Mouse (Mus musculus): ENCODE measurements at regions not wholly inside any gene's neighbourhood (a gene's known extent, or its start where the extent isn't known, plus 50 kb on each side); places are given as distances from the start of the nearest gene placed in this dataset.
A peak's percentile ranks its signal among the peaks of the same experiment; 100 is the strongest.

- no peak for DNase-seq
Observed at GRCm38 (mm10) chr14:67181586-67181985, 1172.6 kb upstream of the Gulo start.

GRCm38 (mm10) chr14:67179549-67179948 is 1170.5 kb upstream of the Gulo start:
- DNase-seq: no peak

- DNase-seq: no peak
Observed at GRCm38 (mm10) chr14:67178329-67179039, 1169.5 kb upstream of the Gulo start.

- DNase-seq: no peak
Observed at GRCm38 (mm10) chr14:67176672-67177071, 1167.7 kb upstream of the Gulo start.

GRCm38 (mm10) chr14:67176100-67176499 is 1167.1 kb upstream of the Gulo start:
- no peak for DNase-seq

GRCm38 (mm10) chr14:67174929-67175328 is 1165.9 kb upstream of the Gulo start:
- DNase-seq: no peak

GRCm38 (mm10) chr14:67170801-67171200 is 1161.8 kb upstream of the Gulo start:
- no peak for DNase-seq

- DNase-seq: no peak
Observed at GRCm38 (mm10) chr14:67170248-67170647, 1161.2 kb upstream of the Gulo start.

GRCm38 (mm10) chr14:67169201-67169600 is 1160.2 kb upstream of the Gulo start:
- DNase-seq: no peak

- no peak for DNase-seq
Observed at GRCm38 (mm10) chr14:67159996-67160395, 1151.0 kb upstream of the Gulo start.

- no peak for DNase-seq
Observed at GRCm38 (mm10) chr14:67158867-67159266, 1149.9 kb upstream of the Gulo start.

- DNase-seq: no peak
Observed at GRCm38 (mm10) chr14:67156366-67156765, 1147.4 kb upstream of the Gulo start.

- no peak for DNase-seq
Observed at GRCm38 (mm10) chr14:67153621-67154020, 1144.6 kb upstream of the Gulo start.

GRCm38 (mm10) chr14:67149961-67150471 is 1141.0 kb upstream of the Gulo start:
- peak; percentile 33 for DNase-seq

GRCm38 (mm10) chr14:67149091-67149490 is 1140.1 kb upstream of the Gulo start:
- no peak for DNase-seq

GRCm38 (mm10) chr14:67146602-67147001 is 1137.6 kb upstream of the Gulo start:
- no peak for DNase-seq

- no peak for DNase-seq
Observed at GRCm38 (mm10) chr14:67145046-67145445, 1136.0 kb upstream of the Gulo start.

- no peak for DNase-seq
Observed at GRCm38 (mm10) chr14:67144461-67144985, 1135.5 kb upstream of the Gulo start.

GRCm38 (mm10) chr14:67143826-67144225 is 1134.8 kb upstream of the Gulo start:
- no peak for DNase-seq

- no peak for DNase-seq
Observed at GRCm38 (mm10) chr14:67142556-67143250, 1133.7 kb upstream of the Gulo start.

GRCm38 (mm10) chr14:67141581-67142441 is 1132.8 kb upstream of the Gulo start:
- DNase-seq: no peak

- no peak for DNase-seq
Observed at GRCm38 (mm10) chr14:67141151-67141550, 1132.1 kb upstream of the Gulo start.

GRCm38 (mm10) chr14:67139674-67140073 is 1130.7 kb upstream of the Gulo start:
- no peak for DNase-seq

Measured in thymus, postnatal 14 days (tissue).